Mouse (Mus musculus): ENCODE results near the gene Mapk3. TPM values are rescaled to one million over a fixed set of nuclear protein-coding genes. Genes with fewer than 3 reads are reported as not detected.

Mapk3 gene
- polyA plus RNA-seq, 1 experiment from 2014 or later: 79.0 TPM

DNA sequence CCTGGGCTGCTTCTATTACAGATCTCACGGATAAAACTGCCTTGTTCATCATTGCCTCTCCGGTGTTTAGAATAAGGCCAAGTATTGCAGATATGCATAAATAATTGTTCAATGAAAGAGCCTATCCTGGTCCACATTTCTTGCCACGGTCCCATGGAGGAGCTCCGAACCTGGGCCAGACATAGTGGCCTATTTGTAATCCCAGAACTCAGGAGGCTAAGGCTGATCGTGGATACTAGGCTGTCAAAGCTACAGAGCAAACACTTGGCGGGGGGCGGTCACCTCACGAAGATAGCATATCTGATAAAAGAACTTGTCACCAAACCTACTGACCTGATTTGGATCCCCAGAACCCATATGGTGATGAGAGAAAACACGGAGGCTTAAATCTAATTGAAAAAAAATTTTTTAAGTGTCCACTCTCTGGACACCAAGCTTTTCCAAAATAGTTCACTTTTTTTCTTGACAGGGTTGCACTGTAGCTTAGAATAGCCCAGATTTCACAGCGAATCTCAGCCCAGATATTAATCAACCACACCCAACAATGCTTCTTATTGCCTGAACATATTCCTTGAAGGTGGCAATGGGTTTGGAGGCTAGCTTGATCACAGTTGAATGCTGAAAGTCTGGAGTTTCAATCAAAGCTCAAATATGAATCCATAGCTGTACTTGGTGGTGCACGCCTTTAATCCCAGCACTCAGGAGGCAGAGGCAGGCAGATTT lies 33.5 kb downstream of the Mapk3 start:
- peaks cover 52% of the 10 kb centered on the region for H3K36me3 ChIP-seq

DNA sequence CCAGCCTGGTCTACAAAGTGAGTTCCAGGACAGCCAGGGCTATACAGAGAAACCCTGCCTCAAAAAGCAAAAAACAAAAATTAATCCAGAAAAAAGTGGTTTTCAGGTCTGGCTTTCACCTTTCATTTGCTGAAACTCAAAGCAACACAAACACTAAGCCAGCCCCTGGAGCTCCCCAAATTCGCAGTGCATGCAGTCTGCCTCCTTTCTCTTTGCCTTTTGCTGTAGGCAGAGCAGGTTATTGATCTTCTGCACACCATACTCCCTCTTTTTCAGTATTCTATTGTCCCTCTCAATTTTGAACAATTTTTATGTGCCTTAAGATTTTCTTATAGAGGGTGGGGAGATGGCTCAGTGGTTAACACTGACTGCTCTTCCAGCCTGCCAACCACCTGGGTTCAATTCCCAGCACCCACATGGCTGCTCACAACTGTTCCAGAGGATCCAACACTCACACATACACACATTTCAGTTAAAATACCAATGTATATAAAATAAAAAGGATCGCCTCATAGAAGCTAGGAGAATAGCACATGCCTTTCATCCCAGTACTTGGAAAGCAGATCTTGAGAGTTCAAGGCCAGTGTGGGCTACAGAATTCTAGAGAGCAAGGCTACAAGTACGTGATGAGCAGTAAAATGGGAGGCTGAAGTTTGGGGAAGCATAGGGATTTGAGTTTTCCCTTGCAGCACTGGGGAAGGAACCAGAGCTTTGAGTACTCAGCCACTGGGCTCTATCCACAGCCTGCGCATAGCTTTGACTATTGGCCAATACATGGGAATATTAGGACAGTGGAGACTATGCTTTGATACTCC lies 34.3 kb downstream of the Mapk3 start:
- Histone ChIP-seq H3K36me3 (peaks cover 45% of the 10 kb centered on the region), H3K4me1 (peaks cover 53% of the 10 kb centered on the region), H3K9me3 (no peaks in the 10 kb centered on the region), H3K27me3 (replicated peaks) (no peaks in the 10 kb centered on the region), H3K4me3 (no peak overlapping the region), H3K9ac (no peak overlapping the region), H3K27ac (no peak overlapping the region), H3K4me2 (replicated peaks) (0 out of 2 replicates have a peak overlapping the region, but pooled peaks have one; percentile 81)
- ATAC-seq (ENCODE audit: low FRiP score, low read depth): no peak
- WGBS: 75% methylated on average over 4 of the region's 4 CpGs

More for the DNA sequence above, 33.5 kb downstream of the Mapk3 start:
- 32% methylated on average over 11 of the region's 11 CpGs for WGBS
- Histone ChIP-seq H3K4me2 (replicated peaks) (peak overlapping the region; percentile 81), H3K9me3 (no peaks in the 10 kb centered on the region), H3K4me1 (peaks cover 46% of the 10 kb centered on the region), H3K27me3 (replicated peaks) (no peaks in the 10 kb centered on the region), H3K9ac (peak overlapping the region; percentile 93), H3K27ac (0 out of 2 replicates have a peak overlapping the region, but pooled peaks have one; percentile 69), H3K4me3 (peak overlapping the region; percentile 97)
- peak; percentile 51 for ATAC-seq (ENCODE audit: low FRiP score, low read depth)

GRCm38 (mm10) chr7:126794271-126794605 lies 34.8 kb downstream of the Mapk3 start:
- WGBS: 79% methylated on average over 4 of the region's 4 CpGs
- H3K4me3 ChIP-seq: no peak overlapping the region
- no peak overlapping the region for H3K4me2 ChIP-seq (replicated peaks)
- no peak overlapping the region for H3K9ac ChIP-seq
- peaks cover 53% of the 10 kb centered on the region for H3K4me1 ChIP-seq
- peaks cover 39% of the 10 kb centered on the region for H3K36me3 ChIP-seq
- no peak overlapping the region for H3K27ac ChIP-seq
- H3K27me3 ChIP-seq (replicated peaks): no peaks in the 10 kb centered on the region
- no peaks in the 10 kb centered on the region for H3K9me3 ChIP-seq
- no peak for ATAC-seq (ENCODE audit: low FRiP score, low read depth)

DNA sequence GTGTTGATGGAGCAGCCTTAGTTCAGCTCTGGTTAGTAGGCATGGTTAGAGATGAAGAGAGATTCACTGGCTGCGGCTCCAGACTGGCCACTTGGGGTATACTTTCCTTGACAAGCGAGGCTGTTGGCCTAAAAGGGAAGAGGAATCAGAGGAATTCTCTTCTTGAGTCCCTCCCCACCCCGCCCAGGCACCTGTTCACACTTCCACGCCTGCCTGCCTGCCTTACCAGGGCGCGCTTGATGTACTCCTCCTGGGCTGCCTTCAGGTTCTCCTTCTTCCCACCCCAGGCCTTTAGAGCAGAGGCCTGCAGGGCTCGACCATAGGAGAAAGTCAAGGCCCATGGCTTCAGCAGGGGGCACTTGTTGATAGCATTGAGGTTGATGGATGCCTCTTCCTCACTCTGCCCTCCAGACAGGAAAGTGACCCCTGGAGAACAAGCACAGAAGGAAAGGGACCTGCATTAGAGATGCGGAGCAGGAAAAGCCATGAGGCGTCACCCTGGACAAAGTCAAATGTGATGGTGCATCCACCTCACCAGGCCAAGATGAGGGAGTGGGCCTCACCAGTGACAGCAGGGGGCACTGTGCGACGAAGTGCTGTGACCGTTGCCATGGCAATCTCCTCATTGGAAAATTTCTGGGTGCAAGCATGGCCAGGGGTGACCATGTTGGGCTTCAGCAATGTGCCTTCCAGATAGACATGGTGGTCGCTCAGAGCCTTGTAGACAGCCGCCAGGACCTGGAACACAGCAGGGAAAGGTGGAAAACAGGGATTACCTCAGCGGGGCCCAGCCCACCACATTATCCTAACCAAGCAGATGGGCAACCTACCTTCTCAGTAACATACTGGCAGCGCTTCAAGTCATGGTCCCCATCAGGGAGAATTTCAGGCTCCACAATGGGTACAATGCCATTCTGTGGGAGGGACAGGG lies 36.3 kb downstream of the Mapk3 start:
- H3K27me3 ChIP-seq (replicated peaks): no peaks in the 10 kb centered on the region
- WGBS: 78% methylated on average over 16 of the region's 16 CpGs
- no peak overlapping the region for H3K9ac ChIP-seq
- H3K4me1 ChIP-seq: peaks cover 57% of the 10 kb centered on the region
- H3K4me2 ChIP-seq (replicated peaks): no peak overlapping the region
- no peaks in the 10 kb centered on the region for H3K9me3 ChIP-seq
- H3K27ac ChIP-seq: no peak overlapping the region
- no peak for ATAC-seq (ENCODE audit: low FRiP score, low read depth)
- H3K4me3 ChIP-seq: no peak overlapping the region
- H3K36me3 ChIP-seq: peaks cover 29% of the 10 kb centered on the region

DNA sequence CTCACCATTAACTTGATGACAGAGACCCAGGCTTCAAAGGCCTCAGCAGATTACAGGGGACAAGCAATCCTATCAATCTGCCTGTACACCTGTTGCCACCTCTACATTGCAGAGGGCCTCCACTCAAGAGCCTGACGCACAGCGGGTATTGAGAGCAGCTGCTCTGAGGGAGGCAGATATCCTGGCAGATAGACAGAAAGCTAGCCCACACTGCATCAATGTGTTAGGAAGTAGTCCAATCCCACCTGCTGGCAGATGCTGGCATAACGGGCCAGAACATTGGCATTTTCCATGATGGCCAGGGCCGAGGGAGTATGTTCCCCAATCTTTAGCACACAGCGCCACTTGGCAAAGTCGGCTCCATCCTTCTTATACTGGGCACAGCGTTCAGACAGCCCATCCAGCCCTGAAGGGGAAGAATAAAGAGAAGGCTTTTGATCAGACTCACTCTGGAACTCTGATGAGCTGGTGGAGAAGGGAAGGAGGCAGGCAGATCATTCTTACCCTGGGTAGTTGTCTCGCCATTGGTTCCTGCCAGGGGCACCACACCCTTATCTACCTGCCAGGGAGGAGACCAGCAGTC lies 37.0 kb downstream of the Mapk3 start:
- Histone ChIP-seq H3K27ac (no peak overlapping the region), H3K36me3 (peaks cover 29% of the 10 kb centered on the region), H3K4me1 (peaks cover 49% of the 10 kb centered on the region), H3K4me2 (replicated peaks) (peak overlapping the region; percentile 14; the same call in 1 of the 2 replicates), H3K27me3 (replicated peaks) (no peaks in the 10 kb centered on the region), H3K9me3 (no peaks in the 10 kb centered on the region), H3K9ac (no peak overlapping the region), H3K4me3 (no peak overlapping the region)
- ATAC-seq (ENCODE audit: low FRiP score, low read depth): no peak
- WGBS: 77% methylated on average over 8 of the region's 8 CpGs

- Histone ChIP-seq H3K4me2 (replicated peaks) (peak within 1 kb of the TSS; percentile 84), H3K9ac (peak within 1 kb of the TSS; percentile 86), H3K4me1 (peaks cover 46% of the 10 kb centered on the region), H3K9me3 (no peaks in the 10 kb centered on the region), H3K27me3 (replicated peaks) (no peaks in the 10 kb centered on the region), H3K27ac (peak within 1 kb of the TSS; percentile 90; the same call in 1 of the 2 replicates), H3K36me3 (peaks cover 32% of the 10 kb centered on the region), H3K4me3 (peak within 1 kb of the TSS; percentile 74)
- 35% methylated on average over 21 of the region's 21 CpGs for WGBS
- ATAC-seq (ENCODE audit: low FRiP score, low read depth): no peak
These were observed 38.2 kb downstream of the Mapk3 start, which contains the start of gene Fam57b for GRCm38 (mm10) chr7:126797411-126798126. TSS of gene Fam57b (plus strand) at chr7:126797668.

DNA sequence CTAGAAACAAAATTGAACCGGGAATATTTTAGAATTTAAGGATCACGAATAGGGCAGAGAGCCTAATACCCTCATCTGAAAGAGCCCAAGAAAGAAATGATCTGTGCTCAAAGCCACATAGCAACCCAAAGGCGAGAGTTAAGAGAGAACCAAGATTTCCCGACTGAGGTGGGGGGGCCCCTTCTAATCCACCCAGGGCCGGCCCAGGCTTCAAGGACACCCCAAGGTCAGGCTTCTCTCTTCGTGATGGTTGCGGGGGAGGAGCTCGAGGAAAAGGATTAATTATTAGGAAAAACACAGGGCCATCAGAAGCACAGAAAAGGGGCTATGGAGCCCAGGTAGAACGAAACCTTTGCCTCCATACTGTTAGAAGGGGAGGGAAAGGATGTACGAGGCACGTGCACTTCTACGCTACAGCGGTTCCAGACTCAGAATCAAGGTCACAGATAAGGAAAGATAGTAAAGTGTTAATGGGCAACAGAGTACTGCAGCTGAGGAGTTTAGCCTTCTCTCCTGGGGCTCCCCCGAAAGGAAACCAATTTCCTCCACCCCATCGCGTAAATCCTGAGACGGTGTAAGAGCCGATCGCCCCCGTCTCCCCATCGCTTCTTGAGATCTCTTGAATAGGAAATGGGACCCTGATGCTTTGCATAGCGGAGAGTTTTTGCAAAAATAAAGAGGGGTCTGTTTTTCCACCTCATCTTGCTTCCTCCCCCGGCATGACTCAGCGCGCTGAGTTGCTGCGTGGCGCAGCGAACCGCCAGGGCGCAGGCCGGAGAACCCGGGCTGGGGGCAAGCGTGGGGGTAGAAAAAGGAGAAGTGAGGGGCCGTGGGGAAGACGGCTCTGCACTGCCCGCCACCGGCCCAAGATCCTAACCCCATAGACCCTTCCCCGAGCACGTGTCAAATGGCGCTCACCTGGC lies 39.0 kb downstream of the Mapk3 start:
- WGBS: 1% methylated on average over 40 of the region's 40 CpGs
- Histone ChIP-seq H3K9ac (peak overlapping the region; percentile 86), H3K4me2 (replicated peaks) (peak overlapping the region; percentile 84), H3K27ac (peak overlapping the region; percentile 90; the same call in 1 of the 2 replicates), H3K36me3 (peaks cover 39% of the 10 kb centered on the region), H3K4me1 (peaks cover 40% of the 10 kb centered on the region), H3K9me3 (no peaks in the 10 kb centered on the region), H3K27me3 (replicated peaks) (no peaks in the 10 kb centered on the region), H3K4me3 (peak overlapping the region; percentile 74)
- no peak for ATAC-seq (ENCODE audit: low FRiP score, low read depth)

- Histone ChIP-seq H3K27ac (peak overlapping the region; percentile 90; the same call in 1 of the 2 replicates), H3K27me3 (replicated peaks) (no peaks in the 10 kb centered on the region), H3K9ac (peak overlapping the region; percentile 86), H3K4me1 (peaks cover 40% of the 10 kb centered on the region), H3K36me3 (peaks cover 39% of the 10 kb centered on the region), H3K4me2 (replicated peaks) (peak overlapping the region; percentile 84), H3K4me3 (peak overlapping the region; percentile 74), H3K9me3 (no peaks in the 10 kb centered on the region)
- ATAC-seq (ENCODE audit: low FRiP score, low read depth): peak; percentile 95
- 0% methylated on average over 30 of the region's 36 CpGs for WGBS
These were observed 39.7 kb downstream of the Mapk3 start for GRCm38 (mm10) chr7:126799050-126799467.

DNA sequence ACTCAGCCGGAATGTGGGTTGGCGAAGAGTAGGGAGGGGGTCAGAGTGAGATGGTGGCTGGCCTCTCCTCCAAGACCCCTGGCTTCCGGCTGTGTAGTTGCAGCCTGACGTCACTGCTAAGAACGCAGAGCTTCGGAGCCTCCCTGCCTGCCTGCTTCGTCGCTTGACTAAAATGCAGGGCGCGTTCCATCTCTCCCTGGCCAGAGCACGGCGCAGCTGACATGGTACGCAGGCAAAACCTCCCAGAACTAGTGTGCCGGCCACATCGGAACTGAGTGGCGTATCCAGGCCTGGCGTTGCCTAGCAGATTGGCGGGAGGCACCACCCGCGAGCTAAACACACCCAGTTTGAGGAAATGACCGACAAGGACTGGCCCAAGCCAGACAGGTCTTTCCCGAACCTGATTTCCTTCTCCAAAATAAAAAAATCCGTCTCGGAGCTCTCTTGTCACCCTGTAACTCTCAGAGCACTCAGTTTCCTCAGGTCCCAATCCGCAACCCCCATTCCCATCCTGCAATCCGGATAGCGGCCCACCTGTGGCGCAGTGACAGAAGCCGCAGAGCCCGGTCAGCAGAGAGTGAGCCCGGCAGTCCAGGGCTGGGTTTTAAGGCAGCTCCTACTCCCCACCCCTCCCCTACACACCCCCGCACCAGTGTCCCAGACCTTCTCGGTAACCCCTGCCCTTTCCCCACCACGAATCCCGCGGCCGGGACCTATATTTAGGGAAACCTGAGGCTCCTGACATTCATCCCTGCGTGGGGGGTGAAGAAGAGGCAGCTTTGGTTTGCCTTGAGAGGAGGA lies 40.3 kb downstream of the Mapk3 start:
- Histone ChIP-seq H3K27ac (peak overlapping the region; percentile 90), H3K9me3 (no peaks in the 10 kb centered on the region), H3K9ac (peak overlapping the region; percentile 86), H3K27me3 (replicated peaks) (no peaks in the 10 kb centered on the region), H3K4me2 (replicated peaks) (peak overlapping the region; percentile 84), H3K4me1 (peaks cover 40% of the 10 kb centered on the region), H3K4me3 (peak overlapping the region; percentile 74), H3K36me3 (peaks cover 37% of the 10 kb centered on the region)
- WGBS: under 1% methylated on average over 36 of the region's 38 CpGs
- peak; percentile 94 for ATAC-seq (ENCODE audit: low FRiP score, low read depth)

All from neural tube, embryonic 12.5 days (tissue).